Mouse (Mus musculus) stomach, postnatal 0 days (tissue): ENCODE measurements around the gene Akap8.

Experiments used
- CTCF ChIP-seq: IDR thresholded peaks from 2 replicates; pipeline ENCODE4 v1.5.1; 2016; ENCODE audit warnings: antibody characterized with exemption, low read depth, mild to moderate bottlenecking, moderate library complexity
- EP300 ChIP-seq: optimal IDR thresholded peaks from 2 replicates; pipeline ENCODE3; 2016; ENCODE audit warnings: antibody characterized with exemption

- TF ChIP-seq CTCF (no peak), EP300 (no peak)
Measured at GRCm38 (mm10) chr17:32263672-32264071, 57.4 kb downstream of the Akap8 start.
